Mouse (Mus musculus): ENCODE data around the gene B3galt1.

- no peak for TF ChIP-seq GATA1 (IDR thresholded peaks at IDR 0.05; ENCODE audit: borderline replicate concordance, low read length)
- no peak for TF ChIP-seq FLI1 (IDR thresholded peaks at IDR 0.05; ENCODE audit: low read length)
These were observed 366.3 kb downstream of the B3galt1 start for GRCm38 (mm10) chr2:67931994-67932393.
